Mouse (Mus musculus): ENCODE measurements around the gene Cdk4. TPM values are rescaled to one million over a fixed set of nuclear protein-coding genes. Genes with fewer than 3 reads are reported as not detected.

Gene Cdk4
- total RNA-seq, 2 experiments from 2014 or later = 211 to 221 TPM

- intact Hi-C loops (cut with DNase I) = no loop called here
- DNase-seq = no peak
Observed at GRCm38 (mm10) chr10:127094382-127094802, 31.1 kb downstream of the Cdk4 start.

DNA sequence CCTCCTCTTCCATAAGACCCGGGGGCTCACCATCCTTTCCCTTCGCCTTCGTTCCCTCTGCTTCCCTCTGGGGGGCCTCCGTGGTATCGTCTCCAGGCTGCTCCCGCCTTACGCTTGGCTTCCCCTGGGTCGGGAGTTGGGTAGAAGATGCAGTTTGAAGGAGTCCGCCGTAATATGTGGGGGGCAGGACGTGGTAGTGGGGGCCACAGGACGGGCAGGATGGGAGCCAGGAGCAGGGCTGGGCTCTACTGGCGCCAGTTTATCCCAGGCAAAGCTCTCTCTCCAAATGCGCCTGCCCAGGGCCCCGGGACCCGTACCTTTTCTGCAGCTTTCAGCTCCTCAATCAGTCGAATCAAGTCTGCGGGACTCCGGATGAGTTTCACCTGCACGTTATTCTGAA is 35.2 kb downstream of the Cdk4 start:
- intact Hi-C loops (cut with DNase I) = no loop called here
- DNase-seq = no peak

DNA sequence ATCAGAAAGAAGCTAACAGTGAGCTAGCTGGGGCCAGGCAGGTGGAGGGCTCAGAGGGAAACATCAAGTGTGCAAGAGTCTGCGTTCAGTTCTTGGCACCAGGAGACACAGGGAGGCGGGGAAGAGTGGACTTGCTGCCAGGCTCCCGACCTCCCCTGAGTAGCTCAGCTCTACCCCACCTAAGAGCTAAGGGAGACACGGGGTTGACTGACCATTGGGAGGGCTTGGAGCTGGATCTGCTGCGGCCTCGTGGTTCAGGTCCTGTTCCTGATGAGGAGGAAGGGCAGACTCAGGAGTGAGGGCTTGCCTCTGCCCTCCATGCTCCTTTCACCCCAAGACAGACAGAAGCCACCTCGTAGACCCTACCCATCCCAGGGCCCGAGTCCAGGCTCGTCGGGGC is 35.9 kb downstream of the Cdk4 start:
- intact Hi-C loops (cut with DNase I) = no loop called here
- no peak for DNase-seq

- intact Hi-C loops (cut with DNase I) = no loop called here
Observed at GRCm38 (mm10) chr10:127099868-127100267, 36.5 kb downstream of the Cdk4 start.

GRCm38 (mm10) chr10:127100414-127100813 is 37.1 kb downstream of the Cdk4 start:
- no peak for DNase-seq
- intact Hi-C loops (cut with DNase I) = no loop called here

More at GRCm38 (mm10) chr10:127099868-127100267, 36.5 kb downstream of the Cdk4 start:
- no peak for DNase-seq

DNA sequence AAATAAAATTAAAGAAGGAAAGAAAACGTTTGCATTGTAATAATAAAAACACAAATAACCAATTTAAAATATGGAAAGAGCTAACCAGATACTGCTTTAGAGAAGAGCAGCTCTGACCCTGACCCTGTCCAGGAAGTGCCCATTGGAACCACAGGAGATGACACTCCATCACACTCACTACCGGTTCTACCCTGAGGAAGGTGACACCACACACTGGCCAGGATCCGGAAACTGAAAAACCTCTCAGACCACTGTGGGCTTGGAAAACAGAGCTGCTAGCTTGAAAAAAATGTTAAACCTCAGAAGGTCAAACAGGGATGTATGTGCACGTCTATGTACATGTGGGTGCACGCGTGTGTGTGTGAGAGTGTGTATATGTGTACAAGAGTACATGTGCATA is 37.8 kb downstream of the Cdk4 start:
- no peak for DNase-seq
- intact Hi-C loops (cut with DNase I) = no loop called here

GRCm38 (mm10) chr10:127103631-127104030 is 40.3 kb downstream of the Cdk4 start:
- DNase-seq = no peak
- intact Hi-C loops (cut with DNase I) = no loop called here

DNA sequence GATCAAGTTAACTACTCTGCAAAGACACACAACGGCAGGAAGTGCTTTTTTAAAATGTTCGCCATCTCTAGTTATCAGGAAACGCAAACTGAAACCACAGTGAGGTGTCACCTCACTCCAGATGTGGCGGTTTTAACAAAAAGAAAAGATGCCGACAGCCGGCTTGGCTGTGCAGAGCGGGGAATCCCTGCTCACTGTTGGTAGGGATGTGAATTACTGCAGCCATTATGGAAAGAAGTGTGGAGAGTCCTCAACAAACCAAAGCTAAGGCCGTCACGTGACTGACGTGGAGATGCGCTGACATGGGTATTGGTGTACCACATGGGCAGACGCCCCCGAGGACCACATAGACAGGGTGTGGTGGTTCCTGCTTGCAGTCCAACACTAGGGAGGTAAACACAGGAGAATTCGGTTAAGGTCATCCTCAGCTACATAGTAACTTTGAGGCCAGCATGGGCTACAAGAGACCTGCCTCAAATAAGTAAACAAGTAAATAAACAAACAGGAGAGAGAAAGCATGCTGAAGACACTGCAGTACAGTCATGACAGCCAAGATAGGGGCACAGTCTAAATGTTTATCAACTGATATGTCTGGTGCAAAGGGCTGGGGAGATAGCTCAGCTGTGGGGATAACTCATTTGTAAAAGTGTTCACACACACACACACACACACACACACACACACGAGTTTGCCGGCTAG is 44.4 kb downstream of the Cdk4 start:
- DNase-seq = no peak
- intact Hi-C loops (cut with DNase I) = no loop called here

DNA sequence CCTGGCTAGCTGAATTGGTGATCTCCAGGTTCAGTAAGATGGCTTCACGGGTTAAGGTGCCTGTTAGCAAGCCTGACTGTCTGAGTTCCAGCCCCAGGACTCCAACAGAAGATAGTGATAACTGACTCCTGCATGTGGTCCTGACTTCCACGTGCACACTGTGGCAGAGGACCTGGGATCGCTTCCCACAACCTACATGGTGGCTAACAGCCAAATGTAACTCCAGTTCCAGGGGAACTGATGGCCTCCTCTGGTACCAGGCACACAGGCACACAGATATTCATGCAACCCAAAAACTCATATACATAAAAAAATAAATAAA is 44.9 kb downstream of the Cdk4 start:
- intact Hi-C loops (cut with DNase I) = no loop called here
- DNase-seq = no peak

- intact Hi-C loops (cut with DNase I) = no loop called here
Observed at GRCm38 (mm10) chr10:127111001-127111887, 47.9 kb downstream of the Cdk4 start.

DNA sequence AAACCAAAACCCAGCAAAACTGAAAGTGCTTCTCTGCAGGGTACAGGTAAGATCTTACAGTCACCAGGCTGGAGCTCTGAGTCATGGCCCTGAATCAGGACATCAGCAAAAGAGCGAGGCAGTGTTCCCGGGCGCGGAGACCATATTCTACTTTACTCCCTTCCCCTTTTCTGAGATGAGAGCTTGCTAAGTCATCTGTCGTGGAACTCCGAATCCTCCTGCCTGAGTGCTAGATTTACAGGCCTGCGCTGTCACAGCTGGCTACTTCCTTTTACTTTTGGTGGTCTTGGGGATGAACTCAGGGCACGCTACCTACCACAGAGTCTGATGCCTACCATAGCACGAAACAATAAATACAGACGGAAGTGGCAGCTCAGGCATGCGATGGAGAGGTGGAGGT is 51.1 kb downstream of the Cdk4 start:
- intact Hi-C loops (cut with DNase I) = no loop called here
- no peak for DNase-seq

More at GRCm38 (mm10) chr10:127111001-127111887, 47.9 kb downstream of the Cdk4 start:
- no peak for DNase-seq

DNA sequence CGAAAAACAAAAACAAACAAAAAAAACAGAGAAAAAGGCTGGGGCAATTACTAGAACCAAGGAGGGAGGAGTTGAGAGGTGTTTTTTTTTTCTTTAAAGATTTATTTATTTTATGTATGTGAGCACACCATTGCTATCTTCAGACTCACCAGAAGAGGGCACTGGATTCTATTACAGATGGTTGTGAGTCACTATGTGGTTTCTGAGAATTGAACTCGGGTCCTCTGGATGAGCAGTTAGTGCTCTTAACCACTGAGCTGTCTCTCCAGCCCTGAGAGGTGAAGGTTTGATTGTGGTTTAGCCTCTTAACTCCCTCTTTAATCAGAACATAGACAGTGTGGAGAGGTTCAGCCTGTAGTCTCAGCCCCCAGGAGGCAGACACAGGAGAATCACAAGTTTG is 51.7 kb downstream of the Cdk4 start:
- DNase-seq = no peak
- intact Hi-C loops (cut with DNase I) = no loop called here

Other genes with a start within 250 kb of the Cdk4 start
- gene Atp23, start 162.2 kb upstream of the Cdk4 start, total RNA-seq (2021) = 10 to 100 TPM in 1 of 2 experiments, 1 to 10 TPM in 1; 9.6 to 12.4 TPM
- gene Ctdsp2, start 84.8 kb upstream of the Cdk4 start, total RNA-seq (2021) = 10 to 100 TPM; 57.6 to 61.4 TPM
- gene Avil, start 62.8 kb upstream of the Cdk4 start, total RNA-seq (2021) = under 1 TPM; 0.12 to 0.16 TPM
- 10 to 100 TPM; 29.4 to 30.2 TPM for gene Tsfm, start 32.7 kb upstream of the Cdk4 start, total RNA-seq (2021)
- gene Mettl1, start 22.1 kb upstream of the Cdk4 start, total RNA-seq (2021) = 10 to 100 TPM; 13.8 to 14.9 TPM
- under 1 TPM; 0.18 to 0.42 TPM for gene Eef1akmt3, start 22.0 kb upstream of the Cdk4 start, total RNA-seq (2021)
- under 1 TPM; 0.70 to 0.84 TPM for gene Cyp27b1, start 15.3 kb upstream of the Cdk4 start, total RNA-seq (2021)
- gene March9, start 3.4 kb upstream of the Cdk4 start, total RNA-seq (2021) = 10 to 100 TPM; 75.1 to 76.5 TPM
- 10 to 100 TPM; 49.9 to 54.4 TPM for gene Tspan31, start 6.7 kb downstream of the Cdk4 start, total RNA-seq (2021)
- 100 to 1,000 TPM; 384 to 394 TPM for gene Agap2, start 11.8 kb downstream of the Cdk4 start, total RNA-seq (2021)
- gene Os9, start 57.6 kb downstream of the Cdk4 start, total RNA-seq (2021) = 10 to 100 TPM; 86.3 to 90.7 TPM
- 100 to 1,000 TPM in 1 of 2 experiments, 10 to 100 TPM in 1; 99.8 to 109 TPM for gene B4galnt1, start 101.7 kb downstream of the Cdk4 start, total RNA-seq (2021)
- gene Slc26a10, start 117.1 kb downstream of the Cdk4 start, total RNA-seq (2021) = under 1 TPM; 0.83 to 0.88 TPM
- gene Arhgef25, start 126.5 kb downstream of the Cdk4 start, total RNA-seq (2021) = 10 to 100 TPM; 70.5 to 75.6 TPM
- gene Dtx3, start 132.2 kb downstream of the Cdk4 start, total RNA-seq (2021) = 100 to 1,000 TPM; 184 to 207 TPM
- 10 to 100 TPM; 23.8 to 25.0 TPM for gene Pip4k2c, start 148.1 kb downstream of the Cdk4 start, total RNA-seq (2021)
- gene Kif5a, start 199.8 kb downstream of the Cdk4 start, total RNA-seq (2021) = 100 to 1,000 TPM; 291 to 312 TPM
- 100 to 1,000 TPM; 298 to 302 TPM for gene Dctn2, start 202.8 kb downstream of the Cdk4 start, total RNA-seq (2021)
- gene Mbd6, start 225.5 kb downstream of the Cdk4 start, total RNA-seq (2021) = 10 to 100 TPM; 47.7 to 51.5 TPM
- gene Mars, start 248.3 kb downstream of the Cdk4 start, total RNA-seq (2021) = 10 to 100 TPM; 65.3 to 65.5 TPM